Mouse (Mus musculus): Measurements from ENCODE around the gene Mchr1. TPM values are rescaled to one million over a fixed set of nuclear protein-coding genes. Genes with fewer than 3 reads are reported as not detected.

Gene Mchr1
- polyA plus RNA-seq, 2 experiments from 2014 or later: 0.30 TPM; not detected in 1

DNA sequence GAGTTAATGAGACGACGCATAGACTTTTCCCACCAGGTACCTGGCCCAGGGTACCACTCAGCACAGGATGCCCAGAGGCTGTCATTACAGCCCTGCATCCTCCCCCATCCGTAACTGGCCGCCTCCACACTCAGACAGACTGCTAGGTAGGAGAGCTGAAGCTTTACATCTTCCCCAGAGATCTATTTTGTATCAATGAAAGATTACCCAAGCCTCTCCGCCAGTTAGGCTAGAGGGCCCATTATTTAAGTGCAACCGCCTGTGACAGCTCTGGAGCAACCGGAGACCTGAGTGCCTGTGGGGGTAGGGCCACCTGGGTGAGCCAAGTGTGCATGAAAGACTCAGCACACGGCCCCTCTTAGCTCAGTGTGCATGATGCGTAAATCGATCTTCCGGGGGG lies 42.6 kb downstream of the Mchr1 start:
- no peak for ATAC-seq

- ATAC-seq: no peak
Observed at GRCm38 (mm10) chr15:81278699-81279098, 43.4 kb downstream of the Mchr1 start.

DNA sequence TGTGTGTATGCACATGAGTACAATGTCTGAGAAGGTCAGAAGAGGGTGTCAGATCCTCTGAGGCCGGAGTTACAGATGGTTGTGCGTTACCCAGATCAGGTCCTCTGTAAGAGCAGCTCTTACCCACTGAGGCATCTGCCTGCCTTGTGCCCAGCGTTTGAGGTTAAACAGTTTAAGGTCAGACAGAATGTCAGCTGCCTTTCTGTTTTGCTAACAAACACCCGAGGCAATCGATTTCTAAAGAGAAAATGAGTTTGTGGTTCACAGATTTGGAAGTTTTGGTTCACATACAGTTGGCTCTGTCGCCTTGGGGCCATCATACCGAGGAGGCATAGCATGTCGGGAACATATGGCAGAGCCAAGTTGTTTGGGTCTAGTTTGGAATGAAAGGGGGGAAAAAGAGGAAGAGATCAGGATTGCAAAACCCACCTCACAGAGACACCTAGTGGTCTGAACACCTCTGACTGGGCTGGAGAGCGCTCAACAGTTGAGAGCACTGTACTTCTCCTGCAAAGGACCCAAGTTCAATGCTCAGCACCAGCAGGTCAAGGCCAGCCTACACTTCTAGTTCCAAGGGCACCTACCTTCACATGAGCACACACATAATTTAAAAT lies 48.9 kb downstream of the Mchr1 start:
- no peak for ATAC-seq

Other genes starting within 250 kb of the Mchr1 start
- gene Mrtfa, start 44.7 kb upstream of the Mchr1 start, polyA plus RNA-seq (2017; shearing (Covaris generic)): 10 to 100 TPM; 45.2 to 54.3 TPM
- gene Slc25a17, start 125.3 kb downstream of the Mchr1 start, polyA plus RNA-seq (2017; shearing (Covaris generic)): 100 to 1,000 TPM in 1 of 2 experiments, 10 to 100 TPM in 1; 97.9 to 108 TPM
- gene St13, start 164.6 kb downstream of the Mchr1 start, polyA plus RNA-seq (2017; shearing (Covaris generic)): 100 to 1,000 TPM; 158 to 178 TPM
- 1 to 10 TPM; 8.6 to 9.4 TPM for gene Xpnpep3, start 164.6 kb downstream of the Mchr1 start, polyA plus RNA-seq (2017; shearing (Covaris generic))
- gene Dnajb7, start 172.8 kb downstream of the Mchr1 start, polyA plus RNA-seq (2017; shearing (Covaris generic)): 1 to 10 TPM; 2.5 to 2.7 TPM
- 100 to 1,000 TPM; 323 to 363 TPM for gene Rbx1, start 230.8 kb downstream of the Mchr1 start, polyA plus RNA-seq (2017; shearing (Covaris generic))